Mouse (Mus musculus) intestine, embryonic 16.5 days (tissue): ENCODE measurements at regions not wholly inside any gene's neighbourhood (a gene's known extent, or its start where the extent isn't known, plus 50 kb on each side); places are given as distances from the start of the nearest gene placed in this dataset.

Experiments used
- ATAC-seq: fragments of 200-750 bp; cut with Nextera tagmentation; 2 replicates; pipeline ENCODE4 v1.8.0; 2017; ENCODE audit warnings: moderate TSS enrichment, moderate library complexity
- H3K27ac ChIP-seq: fragments of 300-500 bp; sonication (generic); 2 replicates; pipeline ENCODE4 v1.5.1; 2014; ENCODE audit warnings: mild to moderate bottlenecking, low read length
- H3K27me3 ChIP-seq: fragments of 300-500 bp; sonication (generic); replicated peaks from 2 replicates; pipeline ENCODE4 v1.6.1; 2014; ENCODE audit warnings: low read length, control low read depth, mixed read lengths; ENCODE audit not compliant: control insufficient read depth, insufficient read depth
- H3K36me3 ChIP-seq: fragments of 300-500 bp; sonication (generic); 2 replicates; pipeline ENCODE4 v1.6.1; 2014; ENCODE audit warnings: low read length, control low read depth; ENCODE audit not compliant: control insufficient read depth, insufficient read depth
- H3K4me1 ChIP-seq: fragments of 300-500 bp; sonication (generic); 2 replicates; pipeline ENCODE4 v1.6.1; 2014; ENCODE audit warnings: low read length, control low read depth, mixed read lengths; ENCODE audit not compliant: control insufficient read depth, insufficient read depth
- H3K4me2 ChIP-seq: fragments of 300-500 bp; sonication (generic); 2 replicates; pipeline ENCODE4 v1.6.1; 2014; ENCODE audit warnings: low read depth, low read length, control low read depth
- H3K4me3 ChIP-seq: fragments of 300-500 bp; sonication (generic); 2 replicates; pipeline ENCODE4 v1.5.1; 2014; ENCODE audit warnings: mild to moderate bottlenecking, low read length
- H3K9ac ChIP-seq: fragments of 300-500 bp; sonication (generic); 2 replicates; pipeline ENCODE4 v1.6.1; 2014; ENCODE audit warnings: low read depth, low read length
- H3K9me3 ChIP-seq: fragments of 300-500 bp; sonication (generic); 2 replicates; pipeline ENCODE4 v1.6.1; 2016; ENCODE audit warnings: low read length, control low read depth; ENCODE audit not compliant: control insufficient read depth
- WGBS: fragments of 180-500 bp; shearing (Covaris S2); extraction: QIAGEN DNeasy Blood & Tissue Kit; methylation state at CpG from one replicate; pipeline ENCODE4 v1.1.7; 2014; 5-methylcytosine and 5-hydroxymethylcytosine counted together

- H3K9ac ChIP-seq, result no peak overlapping the region
- H3K9me3 ChIP-seq, result no peaks in the 10 kb centered on the region
- no peak overlapping the region for H3K27ac ChIP-seq
- H3K4me2 ChIP-seq, result no peak overlapping the region
- no peak for ATAC-seq
- no peak overlapping the region for H3K4me3 ChIP-seq
- H3K4me1 ChIP-seq, result 0 out of 2 replicates have a peak, but pooled peaks cover 3% of the 10 kb centered on the region
- no peaks in the 10 kb centered on the region for H3K36me3 ChIP-seq
- WGBS, result 36% methylated on average over 3 of the region's 3 CpGs
- H3K27me3 ChIP-seq, result no peaks in the 10 kb centered on the region
Observed at GRCm38 (mm10) chr1:61530166-61530565, 108.5 kb upstream of the Pard3b start.

GRCm38 (mm10) chr1:61531487-61531886 lies 107.1 kb upstream of the Pard3b start:
- no peak overlapping the region for H3K27ac ChIP-seq
- H3K36me3 ChIP-seq, result no peaks in the 10 kb centered on the region
- no peak overlapping the region for H3K4me2 ChIP-seq
- WGBS, result 43% methylated on average over 5 of the region's 5 CpGs
- no peaks in the 10 kb centered on the region for H3K9me3 ChIP-seq
- H3K27me3 ChIP-seq, result no peaks in the 10 kb centered on the region
- H3K9ac ChIP-seq, result no peak overlapping the region
- no peak overlapping the region for H3K4me3 ChIP-seq
- no peak for ATAC-seq
- H3K4me1 ChIP-seq, result 0 out of 2 replicates have a peak, but pooled peaks cover 3% of the 10 kb centered on the region

- Histone ChIP-seq H3K9ac (no peak overlapping the region), H3K36me3 (no peaks in the 10 kb centered on the region), H3K4me1 (no peaks in the 10 kb centered on the region), H3K4me3 (no peak overlapping the region), H3K27me3 (no peaks in the 10 kb centered on the region), H3K4me2 (no peak overlapping the region), H3K27ac (no peak overlapping the region), H3K9me3 (no peaks in the 10 kb centered on the region)
- WGBS, result 92% methylated on average over 3 of the region's 3 CpGs
- no peak for ATAC-seq
Observed at GRCm38 (mm10) chr1:61540081-61540480, 98.5 kb upstream of the Pard3b start.

GRCm38 (mm10) chr1:61541166-61541565 lies 97.5 kb upstream of the Pard3b start:
- Histone ChIP-seq H3K4me2 (no peak overlapping the region), H3K4me1 (no peaks in the 10 kb centered on the region), H3K9me3 (no peaks in the 10 kb centered on the region), H3K4me3 (no peak overlapping the region), H3K9ac (no peak overlapping the region), H3K27me3 (no peaks in the 10 kb centered on the region), H3K27ac (no peak overlapping the region), H3K36me3 (no peaks in the 10 kb centered on the region)
- WGBS, result 88% methylated on average over 4 of the region's 4 CpGs
- ATAC-seq, result no peak

- no peak overlapping the region for H3K9ac ChIP-seq
- no peaks in the 10 kb centered on the region for H3K36me3 ChIP-seq
- no peaks in the 10 kb centered on the region for H3K27me3 ChIP-seq
- no peak for ATAC-seq
- 55% methylated on average over 21 of the region's 21 CpGs for WGBS
- H3K9me3 ChIP-seq, result no peaks in the 10 kb centered on the region
- H3K4me2 ChIP-seq, result 0 out of 2 replicates have a peak overlapping the region, but pooled peaks have one; percentile 25
- no peak overlapping the region for H3K27ac ChIP-seq
- peaks cover 5% of the 10 kb centered on the region; the same call in 1 of the 2 replicates for H3K4me1 ChIP-seq
- no peak overlapping the region for H3K4me3 ChIP-seq
Observed at GRCm38 (mm10) chr1:61552577-61553517, 85.8 kb upstream of the Pard3b start.

GRCm38 (mm10) chr1:61559514-61559913 lies 79.1 kb upstream of the Pard3b start:
- Histone ChIP-seq H3K36me3 (no peaks in the 10 kb centered on the region), H3K4me3 (no peak overlapping the region), H3K9ac (no peak overlapping the region), H3K9me3 (no peaks in the 10 kb centered on the region), H3K27me3 (no peaks in the 10 kb centered on the region), H3K4me1 (no peaks in the 10 kb centered on the region), H3K4me2 (no peak overlapping the region), H3K27ac (no peak overlapping the region)
- 78% methylated on average over 2 of the region's 2 CpGs for WGBS
- ATAC-seq, result no peak

GRCm38 (mm10) chr1:61562091-61562490 lies 76.5 kb upstream of the Pard3b start:
- Histone ChIP-seq H3K4me2 (no peak overlapping the region), H3K9me3 (no peaks in the 10 kb centered on the region), H3K27me3 (no peaks in the 10 kb centered on the region), H3K9ac (no peak overlapping the region), H3K4me3 (no peak overlapping the region), H3K27ac (no peak overlapping the region), H3K4me1 (no peaks in the 10 kb centered on the region), H3K36me3 (no peaks in the 10 kb centered on the region)
- 62% methylated on average over 2 of the region's 2 CpGs for whole genome bisulfite sequencing
- ATAC-seq, result no peak

GRCm38 (mm10) chr1:61565471-61565870 lies 73.2 kb upstream of the Pard3b start:
- H3K9me3 ChIP-seq, result no peaks in the 10 kb centered on the region
- no peak for ATAC-seq

GRCm38 (mm10) chr1:61574276-61574675 lies 64.3 kb upstream of the Pard3b start:
- Histone ChIP-seq H3K4me1 (no peaks in the 10 kb centered on the region), H3K4me2 (no peak overlapping the region), H3K9me3 (no peaks in the 10 kb centered on the region), H3K36me3 (no peaks in the 10 kb centered on the region), H3K27me3 (no peaks in the 10 kb centered on the region), H3K27ac (no peak overlapping the region), H3K4me3 (no peak overlapping the region), H3K9ac (no peak overlapping the region)
- 88% methylated on average over 2 of the region's 2 CpGs for WGBS
- ATAC-seq, result no peak

More at GRCm38 (mm10) chr1:61565471-61565870, 73.2 kb upstream of the Pard3b start:
- 76% methylated on average over 4 of the region's 4 CpGs for WGBS
- Histone ChIP-seq H3K4me2 (no peak overlapping the region), H3K4me1 (no peaks in the 10 kb centered on the region), H3K27me3 (no peaks in the 10 kb centered on the region), H3K4me3 (no peak overlapping the region), H3K27ac (no peak overlapping the region), H3K9ac (no peak overlapping the region), H3K36me3 (no peaks in the 10 kb centered on the region)
